Mouse (Mus musculus) spleen, adult 2 months (tissue): ENCODE measurements around the gene D230025D16Rik.

Experiments used
- CTCF ChIP-seq: fragments of 200-500 bp; IDR thresholded peaks from 2 replicates; pipeline ENCODE4 v1.5.1; 2011; ENCODE audit warnings: mild to moderate bottlenecking, inconsistent platforms; ENCODE audit not compliant: insufficient read depth, insufficient read length, insufficient replicate concordance; ENCODE audit errors: extremely low read depth
- POLR2A ChIP-seq: fragments of 200-500 bp; IDR thresholded peaks from 2 replicates; pipeline ENCODE4 v1.6.1; 2011; ENCODE audit warnings: low read depth, low read length, inconsistent platforms

- TF ChIP-seq POLR2A: no peak
- no peak for TF ChIP-seq CTCF
Observed at GRCm38 (mm10) chr8:105269461-105269947, 44.6 kb downstream of the D230025D16Rik start, which contains the start of gene Hsf4.
